24 mouse cellular contexts compared by ENCODE assay signal in genomic region chr10:70398224-70398623, GRCm38 (mm10). TPM values are rescaled to one million over a fixed set of nuclear protein-coding genes. Genes with fewer than 3 reads are reported as not detected.
DNase-seq lines count a peak whose midpoint lies in the region; ATAC-seq lines count a peak whose summit lies in the region.
"Had no signal": no experiment of that assay in that cellular context is flagged by ENCODE, and none has a peak within 500 bp of the region (broad histone marks: within the 10 kb centered on the region; RNA-seq: fewer than 3 reads in every experiment).

No protein-coding gene starts in this region.

- no peaks in the 10 kb centered on the region for H3K27me3 ChIP-seq in forebrain, embryonic 14.5 days (replicated peaks; ENCODE audit: control insufficient read depth, insufficient read depth, low read length)
- no peaks in the 10 kb centered on the region for H3K27me3 ChIP-seq in forebrain, embryonic 11.5 days (ENCODE audit: control insufficient read depth, insufficient read depth, low read length)
- H3K27me3 ChIP-seq: embryonic facial prominence, embryonic 15.5 days; forebrain, embryonic 15.5 days; heart, embryonic 15.5 days; lung, embryonic 15.5 days; midbrain, embryonic 12.5 days; stomach, embryonic 15.5 days had no signal

- no peaks in the 10 kb centered on the region for H3K4me1 ChIP-seq in forebrain, embryonic 14.5 days (ENCODE audit: control insufficient read depth, insufficient read depth, low read length)
- no peaks in the 10 kb centered on the region for H3K4me1 ChIP-seq in forebrain, embryonic 11.5 days (replicated peaks; ENCODE audit: control insufficient read depth, insufficient read depth, low read length)
- H3K4me1 ChIP-seq: embryonic facial prominence, embryonic 15.5 days; forebrain, embryonic 15.5 days; limb, embryonic 10.5 days; lung, embryonic 15.5 days; midbrain, embryonic 12.5 days; stomach, embryonic 15.5 days had no signal

- no peak overlapping the region for H3K4me3 ChIP-seq in forebrain, embryonic 14.5 days (ENCODE audit: low read depth, low read length)
- no peak overlapping the region for H3K4me3 ChIP-seq in forebrain, embryonic 11.5 days (ENCODE audit: low read depth, low read length)
- H3K4me3 ChIP-seq: embryonic facial prominence, embryonic 15.5 days; forebrain, embryonic 15.5 days; heart, adult 2 months; heart, embryonic 15.5 days; limb, embryonic 10.5 days; lung, embryonic 15.5 days; midbrain, embryonic 12.5 days; stomach, embryonic 15.5 days had no signal

- H3K9me3 ChIP-seq in forebrain, embryonic 14.5 days (replicated peaks; ENCODE audit: control insufficient read depth, low read length), result peaks cover 6% of the 10 kb centered on the region
- H3K9me3 ChIP-seq in forebrain, embryonic 11.5 days (ENCODE audit: control insufficient read depth, low read length), result peaks cover 8% of the 10 kb centered on the region
- H3K9me3 ChIP-seq: heart, embryonic 15.5 days; limb, embryonic 10.5 days; lung, embryonic 15.5 days; stomach, embryonic 15.5 days had no signal

- WGBS in forebrain, embryonic 14.5 days, result 80% methylated on average over 6 of the region's 6 CpGs
- 86% methylated on average over 6 of the region's 6 CpGs for WGBS in forebrain, embryonic 11.5 days

- no peaks in the 10 kb centered on the region for H3K36me3 ChIP-seq in forebrain, embryonic 14.5 days (ENCODE audit: control insufficient read depth, insufficient read depth, low read length)
- H3K36me3 ChIP-seq in forebrain, embryonic 11.5 days (ENCODE audit: control insufficient read depth, insufficient read depth, low read length), result no peaks in the 10 kb centered on the region
- H3K36me3 ChIP-seq: embryonic facial prominence, embryonic 15.5 days; forebrain, embryonic 15.5 days; heart, embryonic 15.5 days; limb, embryonic 10.5 days; lung, embryonic 15.5 days; midbrain, embryonic 12.5 days; stomach, embryonic 15.5 days had no signal

- peak; percentile 33 for DNase-seq in forebrain, embryonic 14.5 days (ENCODE audit: low spot score)
- DNase-seq in forebrain, embryonic 11.5 days (ENCODE audit: low spot score), result no peak
- DNase-seq in right cerebral cortex, adult 18-20 months, result peak; percentile 69
- no peak for DNase-seq in right cerebral cortex, postnatal 14 days
- peak; percentile 18 to 37 for DNase-seq in layer of hippocampus, postnatal 36 days
- DNase-seq in cerebellum, postnatal 14 days, result no peak
- DNase-seq in kidney, adult 11 months, result no peak
- DNase-seq: adrenal gland, postnatal 25 days; cerebellum, adult 8-10 months; gastrocnemius, postnatal 10 days; heart, adult 2 months; kidney, adult 18-20 months; kidney, postnatal 25 days; spleen, adult 18-20 months had no signal

- no peak overlapping the region for H3K27ac ChIP-seq in forebrain, embryonic 14.5 days (ENCODE audit: low read depth, low read length)
- H3K27ac ChIP-seq in forebrain, embryonic 11.5 days (ENCODE audit: low read depth, low read length), result no peak overlapping the region
- H3K27ac ChIP-seq: embryonic facial prominence, embryonic 15.5 days; forebrain, embryonic 15.5 days; heart, adult 2 months; heart, embryonic 15.5 days; hindbrain, postnatal 0 days; limb, embryonic 10.5 days; lung, embryonic 15.5 days; midbrain, embryonic 12.5 days; stomach, embryonic 15.5 days had no signal

- ATAC-seq in forebrain, embryonic 14.5 days, result no peak
- no peak for ATAC-seq in forebrain, embryonic 11.5 days (replicated peaks; ENCODE audit: low FRiP score)
- ATAC-seq: forebrain, embryonic 15.5 days; hindbrain, postnatal 0 days had no signal

- H3K9ac ChIP-seq in forebrain, embryonic 14.5 days (ENCODE audit: low read length), result no peak overlapping the region
- H3K9ac ChIP-seq in forebrain, embryonic 11.5 days (ENCODE audit: low read length), result no peak overlapping the region
- H3K9ac ChIP-seq: embryonic facial prominence, embryonic 15.5 days; forebrain, embryonic 15.5 days; heart, embryonic 15.5 days; lung, embryonic 15.5 days; midbrain, embryonic 12.5 days; stomach, embryonic 15.5 days had no signal

- H3K4me2 ChIP-seq in forebrain, embryonic 14.5 days (ENCODE audit: low read length), result no peak overlapping the region
- no peak overlapping the region for H3K4me2 ChIP-seq in forebrain, embryonic 11.5 days (ENCODE audit: low read depth, low read length, severe bottlenecking)
- H3K4me2 ChIP-seq: embryonic facial prominence, embryonic 15.5 days; forebrain, embryonic 15.5 days; heart, embryonic 15.5 days; liver, embryonic 11.5 days; lung, embryonic 15.5 days; midbrain, embryonic 12.5 days; stomach, embryonic 15.5 days had no signal

RNA-seq across cellular contexts. Expression of gene Fam13c, which starts 42.1 kb away (rescaled TPM):
- polyA plus RNA-seq in forebrain, embryonic 14.5 days (2014; fragmentation: Nextera tagmentation; extraction: Ambion mirVana), result 20.8 and 25.3 TPM in 2 replicates
- polyA plus RNA-seq in forebrain, embryonic 11.5 days (2014; fragmentation: Nextera tagmentation; extraction: Ambion mirVana), result 11.7 and 13.6 TPM in 2 replicates
- total RNA-seq in layer of hippocampus, postnatal 36 days (2021), result 10 to 100 TPM; 88.2 to 88.8 TPM
- total RNA-seq: hematopoietic stem cell, adult 5-6 weeks had no signal

Comparison
In these comparisons a context has a peak if more than half of its experiments do, and no peak if none do; other contexts are left out.
1. DNase-seq: peak in forebrain, embryonic 14.5 days (single experiment), right cerebral cortex, adult 18-20 months (single experiment) and layer of hippocampus, postnatal 36 days (2 of 2); none in forebrain, embryonic 11.5 days (single experiment), right cerebral cortex, postnatal 14 days (single experiment), cerebellum, postnatal 14 days (0 of 2) and kidney, adult 11 months (single experiment).